Mouse (Mus musculus): Measurements from ENCODE around the gene Loxl3.

The Loxl3 gene

GRCm38 (mm10) chr6:83086121-83087035, 52.4 kb downstream of the Loxl3 start, which contains the start of gene Lbx2:
Gene Lbx2, plus strand, starts transcription at chr6:83086367.
- DNase-seq (ENCODE audit: low spot score) = no peak

GRCm38 (mm10) chr6:83087205-83087925, 53.4 kb downstream of the Loxl3 start:
- no peak for DNase-seq (ENCODE audit: low spot score)

- no peak for DNase-seq (ENCODE audit: low spot score)
Observed at GRCm38 (mm10) chr6:83087926-83088260, 53.9 kb downstream of the Loxl3 start.

- no peak for DNase-seq (ENCODE audit: low spot score)
Observed at GRCm38 (mm10) chr6:83092416-83093127, 58.6 kb downstream of the Loxl3 start.

- no peak for DNase-seq (ENCODE audit: low spot score)
Observed at GRCm38 (mm10) chr6:83095968-83096367, 62.0 kb downstream of the Loxl3 start.

GRCm38 (mm10) chr6:83098411-83098810, 64.4 kb downstream of the Loxl3 start:
- DNase-seq (ENCODE audit: low spot score) = no peak

GRCm38 (mm10) chr6:83101316-83101687, 67.3 kb downstream of the Loxl3 start, which contains the start of the genes Ccdc142 and Gm42688:
Gene Ccdc142, plus strand, starts transcription at chr6:83101601.
Gene Gm42688, plus strand, starts transcription at chr6:83101617.
- peak; percentile 82 for DNase-seq (ENCODE audit: low spot score)

GRCm38 (mm10) chr6:83101688-83102556, 67.9 kb downstream of the Loxl3 start:
- no peak for DNase-seq (ENCODE audit: low spot score)
